Mouse (Mus musculus): ENCODE results near the gene Tat.

Tat gene

GRCm38 (mm10) chr8:109986384-109986783 lies 3.9 kb upstream of the Tat start:
- no peak for DNase-seq

- DNase-seq, result no peak
Measured at GRCm38 (mm10) chr8:109987776-109988175, 2.5 kb upstream of the Tat start.

- no peak for DNase-seq
Measured at GRCm38 (mm10) chr8:109989151-109989550, 1.1 kb upstream of the Tat start.

- DNase-seq, result no peak
Measured at GRCm38 (mm10) chr8:109992166-109992565, 1.9 kb downstream of the Tat start.

GRCm38 (mm10) chr8:109992951-109993350 lies 2.7 kb downstream of the Tat start:
- no peak for DNase-seq

GRCm38 (mm10) chr8:109997381-109997780 lies 7.1 kb downstream of the Tat start:
- no peak for DNase-seq

GRCm38 (mm10) chr8:109998066-109998465 lies 7.8 kb downstream of the Tat start:
- no peak for DNase-seq

GRCm38 (mm10) chr8:109999974-110000373 lies 9.7 kb downstream of the Tat start:
- DNase-seq, result no peak

- peak; percentile 27 for DNase-seq
Measured at GRCm38 (mm10) chr8:110002953-110003352, 12.7 kb downstream of the Tat start.

GRCm38 (mm10) chr8:110004300-110004699 lies 14.1 kb downstream of the Tat start:
- DNase-seq, result no peak

- DNase-seq, result peak; percentile 55
Measured at GRCm38 (mm10) chr8:110006312-110007023, 16.2 kb downstream of the Tat start.

- DNase-seq, result no peak
Measured at GRCm38 (mm10) chr8:110008228-110008994, 18.2 kb downstream of the Tat start.

- DNase-seq, result no peak
Measured at GRCm38 (mm10) chr8:110008995-110009446, 18.8 kb downstream of the Tat start.

GRCm38 (mm10) chr8:110010868-110011267 lies 20.6 kb downstream of the Tat start:
- DNase-seq, result peak; percentile 63

- DNase-seq, result no peak
Measured at GRCm38 (mm10) chr8:110022081-110022480, 31.8 kb downstream of the Tat start.

- DNase-seq, result no peak
Measured at GRCm38 (mm10) chr8:110022768-110023344, 32.6 kb downstream of the Tat start.

- peak; percentile 49 for DNase-seq
Measured at GRCm38 (mm10) chr8:110033771-110034170, 43.5 kb downstream of the Tat start.

- DNase-seq, result peak; percentile 17
Measured at GRCm38 (mm10) chr8:110034331-110034730, 44.1 kb downstream of the Tat start.

GRCm38 (mm10) chr8:110036156-110036555 lies 45.9 kb downstream of the Tat start:
- no peak for DNase-seq

- no peak for DNase-seq
Measured at GRCm38 (mm10) chr8:110039216-110039615, 49.0 kb downstream of the Tat start.

- DNase-seq, result no peak
Measured at GRCm38 (mm10) chr8:110039659-110040058, 49.4 kb downstream of the Tat start, which contains the start of gene Chst4. Chst4 (minus strand) TSS chr8:110039740.

- no peak for DNase-seq
Measured at GRCm38 (mm10) chr8:110040509-110040908, 50.3 kb downstream of the Tat start.
